Mouse (Mus musculus): ENCODE results near the gene Sh2d6. TPM values are rescaled to one million over a fixed set of nuclear protein-coding genes. Genes with fewer than 3 reads are reported as not detected.
A peak's percentile ranks its signal among the peaks of the same experiment; 100 is the strongest.

Sh2d6 gene
- polyA plus RNA-seq, 1 experiment from 2014 or later = 0.18 TPM

DNA sequence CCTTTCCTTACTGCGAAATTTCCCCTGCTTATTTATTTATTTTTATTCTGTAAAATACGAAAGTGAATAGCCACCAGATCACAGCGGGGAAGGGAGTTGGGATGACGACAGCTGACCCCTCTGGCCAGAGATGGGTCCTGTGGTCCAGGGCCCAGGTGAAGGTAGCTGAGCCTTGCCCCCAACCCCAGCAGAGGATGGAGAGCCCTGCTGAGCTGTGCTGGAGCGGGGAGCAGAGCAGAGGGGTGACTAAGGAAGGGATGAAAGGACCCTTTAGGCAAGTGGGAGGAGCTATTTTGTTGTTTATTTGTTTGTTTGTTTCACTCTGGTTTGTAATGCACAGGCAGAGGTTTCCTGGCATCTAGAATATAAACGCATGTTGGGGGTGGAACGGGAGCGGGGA, 2.2 kb downstream of the Sh2d6 start:
- Histone ChIP-seq H3K4me3 (replicated peaks) (no peak overlapping the region), H3K36me3 (no peaks in the 10 kb centered on the region), H3K4me1 (replicated peaks) (peaks cover 18% of the 10 kb centered on the region), H3K4me2 (peak overlapping the region; percentile 40), H3K9ac (replicated peaks) (no peak overlapping the region), H3K27me3 (no peaks in the 10 kb centered on the region; the same call in 1 of the 2 replicates), H3K9me3 (no peaks in the 10 kb centered on the region), H3K27ac (no peak overlapping the region)
- ATAC-seq (ENCODE audit: insufficient number of reproducible peaks, insufficient read depth, low FRiP score, low TSS enrichment, low read depth) = no peak
- WGBS = 31% methylated on average over 8 of the region's 8 CpGs

GRCm38 (mm10) chr6:72518842-72519241, 2.7 kb downstream of the Sh2d6 start:
- Histone ChIP-seq H3K4me2 (no peak overlapping the region), H3K9ac (replicated peaks) (no peak overlapping the region), H3K27me3 (no peaks in the 10 kb centered on the region; the same call in 1 of the 2 replicates), H3K4me1 (replicated peaks) (peaks cover 18% of the 10 kb centered on the region), H3K27ac (no peak overlapping the region), H3K9me3 (no peaks in the 10 kb centered on the region), H3K4me3 (replicated peaks) (no peak overlapping the region), H3K36me3 (no peaks in the 10 kb centered on the region)
- 64% methylated on average over 1 of the region's 1 CpGs for WGBS
- no peak for ATAC-seq (ENCODE audit: insufficient number of reproducible peaks, insufficient read depth, low FRiP score, low TSS enrichment, low read depth)

- Histone ChIP-seq H3K9ac (replicated peaks) (no peak overlapping the region), H3K9me3 (no peaks in the 10 kb centered on the region), H3K27me3 (no peaks in the 10 kb centered on the region; the same call in 1 of the 2 replicates), H3K36me3 (no peaks in the 10 kb centered on the region), H3K27ac (no peak overlapping the region), H3K4me1 (replicated peaks) (peaks cover 34% of the 10 kb centered on the region), H3K4me3 (replicated peaks) (no peak overlapping the region), H3K4me2 (no peak overlapping the region)
- no peak for ATAC-seq (ENCODE audit: insufficient number of reproducible peaks, insufficient read depth, low FRiP score, low TSS enrichment, low read depth)
- 87% methylated on average over 6 of the region's 6 CpGs for WGBS
Observed at GRCm38 (mm10) chr6:72515644-72516043, 5.9 kb downstream of the Sh2d6 start.

GRCm38 (mm10) chr6:72513071-72513440, 8.5 kb downstream of the Sh2d6 start:
- Histone ChIP-seq H3K27me3 (no peaks in the 10 kb centered on the region), H3K36me3 (no peaks in the 10 kb centered on the region), H3K4me2 (peak overlapping the region; percentile 60), H3K27ac (peak overlapping the region; percentile 89), H3K9ac (replicated peaks) (peak overlapping the region; percentile 73; the same call in 1 of the 2 replicates), H3K4me3 (replicated peaks) (peak overlapping the region; percentile 35; the same call in 1 of the 2 replicates), H3K4me1 (replicated peaks) (peaks cover 16% of the 10 kb centered on the region), H3K9me3 (no peaks in the 10 kb centered on the region)
- 49% methylated on average over 7 of the region's 7 CpGs for WGBS
- ATAC-seq (ENCODE audit: insufficient number of reproducible peaks, insufficient read depth, low FRiP score, low TSS enrichment, low read depth) = no peak

DNA sequence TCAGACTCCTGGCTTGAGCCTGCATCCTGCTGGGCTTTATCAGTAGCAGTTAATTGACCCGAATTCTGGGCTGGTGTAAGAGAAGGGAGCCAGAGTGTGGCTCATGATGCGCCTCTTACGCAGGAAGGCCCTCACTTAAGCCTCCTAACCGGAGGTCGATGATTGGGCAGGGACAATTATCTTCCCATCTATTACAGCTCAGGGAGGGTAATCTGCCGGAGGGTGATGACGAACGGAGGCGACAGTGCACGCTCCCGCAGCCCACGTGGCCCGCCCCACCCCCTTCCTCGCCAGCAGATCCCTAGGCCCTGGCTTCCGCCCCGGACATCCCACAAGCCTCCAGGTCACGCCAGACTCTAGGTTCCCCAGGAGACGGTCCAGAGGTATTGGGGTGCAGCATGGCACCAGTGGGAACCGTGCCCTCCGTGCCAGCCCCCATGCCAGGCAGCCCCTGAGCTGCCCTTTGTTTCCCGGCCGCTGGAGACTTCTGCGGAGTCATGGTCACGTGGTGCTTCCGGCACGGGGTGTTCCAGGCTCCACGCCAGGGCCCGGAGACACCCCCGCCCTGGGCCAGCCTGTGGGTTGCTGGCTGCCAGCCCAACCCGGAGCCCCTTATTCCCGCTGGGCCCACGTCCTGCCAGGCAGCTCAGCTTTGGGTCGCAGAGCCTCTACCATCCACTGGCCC, 9.0 kb downstream of the Sh2d6 start:
- 7% methylated on average over 33 of the region's 33 CpGs for WGBS
- peak overlapping the region; percentile 89 for H3K27ac ChIP-seq
- H3K4me3 ChIP-seq (replicated peaks) = peak overlapping the region; percentile 35
- H3K4me1 ChIP-seq (replicated peaks) = peaks cover 16% of the 10 kb centered on the region
- H3K9me3 ChIP-seq = no peaks in the 10 kb centered on the region
- peak overlapping the region; percentile 60 for H3K4me2 ChIP-seq
- no peaks in the 10 kb centered on the region for H3K27me3 ChIP-seq
- H3K9ac ChIP-seq (replicated peaks) = peak overlapping the region; percentile 73
- ATAC-seq (ENCODE audit: insufficient number of reproducible peaks, insufficient read depth, low FRiP score, low TSS enrichment, low read depth) = peak; percentile 63
- H3K36me3 ChIP-seq = no peaks in the 10 kb centered on the region

DNA sequence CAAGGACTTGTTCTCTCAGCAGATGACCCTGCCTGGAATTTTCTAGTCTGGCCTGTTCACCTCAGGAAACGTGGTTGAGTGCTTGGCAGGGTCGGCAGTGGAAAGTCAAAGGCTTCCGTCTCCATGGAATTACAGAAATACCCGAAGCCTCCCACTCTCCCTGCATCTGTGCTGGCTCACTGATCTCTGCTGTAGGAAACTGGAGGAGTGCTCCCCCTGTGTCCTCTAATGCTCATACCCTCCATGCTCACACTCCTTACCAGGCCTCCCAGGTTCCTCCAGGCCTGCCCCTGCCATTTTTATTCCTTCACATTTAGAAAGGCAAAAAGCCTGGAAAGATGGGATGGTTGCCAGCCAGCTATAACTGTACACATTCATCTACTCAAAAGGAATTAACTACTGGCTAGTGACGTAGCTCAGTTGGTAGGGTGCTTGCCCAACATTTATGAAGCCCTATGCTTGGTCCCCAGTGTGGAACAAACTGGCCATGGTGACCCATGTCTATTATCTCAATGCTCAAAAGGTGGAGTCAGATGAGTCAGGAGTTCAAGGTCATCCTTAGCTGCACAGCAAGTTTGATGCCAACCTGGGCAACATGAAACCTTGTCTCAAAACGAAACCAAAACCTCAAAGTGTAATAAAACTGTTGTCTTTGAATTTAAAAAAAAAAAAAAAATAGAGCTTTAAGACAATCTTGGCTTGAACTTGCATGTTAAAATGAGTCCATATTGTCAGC, 10.7 kb downstream of the Sh2d6 start:
- Histone ChIP-seq H3K9ac (replicated peaks) (no peak overlapping the region), H3K4me1 (replicated peaks) (peaks cover 16% of the 10 kb centered on the region), H3K4me2 (no peak overlapping the region), H3K36me3 (no peaks in the 10 kb centered on the region), H3K4me3 (replicated peaks) (no peak overlapping the region), H3K9me3 (no peaks in the 10 kb centered on the region), H3K27me3 (no peaks in the 10 kb centered on the region), H3K27ac (0 out of 2 replicates have a peak overlapping the region, but pooled peaks have one; percentile 23)
- WGBS = 83% methylated on average over 6 of the region's 6 CpGs
- ATAC-seq (ENCODE audit: insufficient number of reproducible peaks, insufficient read depth, low FRiP score, low TSS enrichment, low read depth) = no peak

- H3K27ac ChIP-seq = 0 out of 2 replicates have a peak overlapping the region, but pooled peaks have one; percentile 23
- no peaks in the 10 kb centered on the region for H3K9me3 ChIP-seq
- no peak overlapping the region for H3K4me2 ChIP-seq
- 80% methylated on average over 2 of the region's 2 CpGs for WGBS
- H3K4me1 ChIP-seq (replicated peaks) = peaks cover 16% of the 10 kb centered on the region
- no peak for ATAC-seq (ENCODE audit: insufficient number of reproducible peaks, insufficient read depth, low FRiP score, low TSS enrichment, low read depth)
- no peaks in the 10 kb centered on the region for H3K27me3 ChIP-seq
- H3K9ac ChIP-seq (replicated peaks) = no peak overlapping the region
- no peaks in the 10 kb centered on the region for H3K36me3 ChIP-seq
- no peak overlapping the region for H3K4me3 ChIP-seq (replicated peaks)
Observed at GRCm38 (mm10) chr6:72509872-72510435, 11.6 kb downstream of the Sh2d6 start.

GRCm38 (mm10) chr6:72508596-72508995, 12.9 kb downstream of the Sh2d6 start:
- H3K27me3 ChIP-seq = no peaks in the 10 kb centered on the region
- no peaks in the 10 kb centered on the region for H3K9me3 ChIP-seq
- no peak overlapping the region for H3K4me3 ChIP-seq (replicated peaks)
- no peak overlapping the region; the same call in 1 of the 2 replicates for H3K27ac ChIP-seq
- no peaks in the 10 kb centered on the region for H3K36me3 ChIP-seq
- WGBS = 73% methylated on average over 4 of the region's 4 CpGs
- H3K4me2 ChIP-seq = no peak overlapping the region
- peaks cover 16% of the 10 kb centered on the region for H3K4me1 ChIP-seq (replicated peaks)
- no peak for ATAC-seq (ENCODE audit: insufficient number of reproducible peaks, insufficient read depth, low FRiP score, low TSS enrichment, low read depth)
- no peak overlapping the region for H3K9ac ChIP-seq (replicated peaks)

- no peaks in the 10 kb centered on the region for H3K27me3 ChIP-seq
- no peak for ATAC-seq (ENCODE audit: insufficient number of reproducible peaks, insufficient read depth, low FRiP score, low TSS enrichment, low read depth)
- 63% methylated on average over 1 of the region's 1 CpGs for WGBS
Observed at GRCm38 (mm10) chr6:72506104-72506503, 15.4 kb downstream of the Sh2d6 start.

DNA sequence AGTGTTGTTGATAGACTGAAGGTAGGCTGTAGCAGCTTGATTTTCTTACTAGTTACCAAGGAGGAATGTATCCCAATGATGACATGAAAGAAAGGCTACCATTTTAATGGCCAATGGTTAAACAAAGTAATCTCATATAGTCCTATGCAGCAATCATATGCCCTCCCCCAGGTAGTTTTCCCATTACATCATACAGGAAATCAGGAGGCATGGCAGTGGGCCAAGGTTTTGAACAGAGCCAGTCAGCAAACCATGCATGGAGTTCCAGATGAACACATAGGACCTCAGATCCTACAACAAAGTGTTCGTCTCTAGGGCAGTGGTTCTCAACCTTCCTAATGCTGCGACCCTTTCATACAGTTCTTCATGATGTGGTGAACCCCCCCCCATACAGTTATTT, 17.6 kb downstream of the Sh2d6 start:
- Histone ChIP-seq H3K27ac (no peak overlapping the region), H3K9me3 (no peaks in the 10 kb centered on the region), H3K9ac (replicated peaks) (no peak overlapping the region), H3K4me2 (no peak overlapping the region), H3K4me3 (replicated peaks) (no peak overlapping the region), H3K36me3 (no peaks in the 10 kb centered on the region), H3K27me3 (no peaks in the 10 kb centered on the region), H3K4me1 (replicated peaks) (peaks cover 2% of the 10 kb centered on the region; the same call in 1 of the 2 replicates)
- no peak for ATAC-seq (ENCODE audit: insufficient number of reproducible peaks, insufficient read depth, low FRiP score, low TSS enrichment, low read depth)
- WGBS = 85% methylated on average over 2 of the region's 2 CpGs

More at GRCm38 (mm10) chr6:72506104-72506503, 15.4 kb downstream of the Sh2d6 start:
- Histone ChIP-seq H3K9me3 (no peaks in the 10 kb centered on the region), H3K27ac (no peak overlapping the region), H3K36me3 (no peaks in the 10 kb centered on the region), H3K4me2 (no peak overlapping the region), H3K4me1 (replicated peaks) (no peaks in the 10 kb centered on the region; the same call in none of the 2 replicates), H3K4me3 (replicated peaks) (no peak overlapping the region), H3K9ac (replicated peaks) (no peak overlapping the region)

DNA sequence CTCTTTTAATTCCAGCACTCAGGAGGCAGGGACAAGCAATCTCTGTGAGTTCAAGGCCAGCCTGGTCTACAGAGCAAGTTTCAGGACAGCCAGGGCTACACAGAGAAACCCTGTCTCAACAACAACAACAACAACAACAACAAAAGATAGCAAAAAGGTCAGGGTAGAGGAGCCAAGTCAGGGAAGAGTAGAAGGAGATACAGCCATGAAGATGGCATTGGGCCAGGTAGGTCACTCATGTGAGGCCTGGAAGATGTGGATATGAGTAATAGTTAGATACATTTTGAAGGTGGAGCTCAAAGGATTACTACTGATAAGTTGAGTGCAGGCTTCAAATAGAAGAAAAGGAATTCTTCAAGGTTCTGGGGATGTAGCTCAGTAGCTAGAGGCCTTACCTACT, 18.2 kb downstream of the Sh2d6 start:
- no peaks in the 10 kb centered on the region for H3K27me3 ChIP-seq
- no peak overlapping the region for H3K9ac ChIP-seq (replicated peaks)
- no peak overlapping the region for H3K4me3 ChIP-seq (replicated peaks)
- H3K27ac ChIP-seq = no peak overlapping the region
- ATAC-seq (ENCODE audit: insufficient number of reproducible peaks, insufficient read depth, low FRiP score, low TSS enrichment, low read depth) = no peak
- H3K36me3 ChIP-seq = no peaks in the 10 kb centered on the region
- no peak overlapping the region for H3K4me2 ChIP-seq
- H3K9me3 ChIP-seq = no peaks in the 10 kb centered on the region
- peaks cover 4% of the 10 kb centered on the region; the same call in 1 of the 2 replicates for H3K4me1 ChIP-seq (replicated peaks)
